Mouse (Mus musculus): ENCODE results near the gene Hnrnpdl.

DNA sequence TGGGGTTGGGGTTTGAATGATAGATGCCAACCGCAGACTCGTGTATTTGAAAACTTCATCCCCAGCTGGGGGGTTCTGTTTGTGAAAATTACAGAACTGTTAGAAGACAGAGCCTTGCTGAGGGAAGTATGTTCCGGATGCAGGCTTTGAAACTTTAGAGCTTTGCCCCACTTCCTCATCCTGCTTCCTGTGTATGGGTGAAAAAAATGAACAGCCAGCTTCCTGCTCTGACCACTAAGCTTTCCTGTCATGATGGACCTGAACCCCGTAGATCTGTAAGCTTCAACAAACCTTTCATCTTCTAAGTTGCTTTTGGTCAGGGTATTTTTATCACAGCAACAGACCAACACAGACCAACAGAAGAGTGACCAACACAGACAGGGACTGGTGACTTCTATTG lies 42.5 kb upstream of the Hnrnpdl start:
- TF ChIP-seq CTCF (IDR thresholded peaks at IDR 0.05) (no peak), EP300 (IDR thresholded peaks at IDR 0.05; ENCODE audit: insufficient read depth, low read depth, low read length) (no peak)

Measured in heart, adult 2 months (tissue).